Mouse (Mus musculus) heart, adult 2 months (tissue): ENCODE data around the gene Arhgap23.

Experiments
- CTCF ChIP-seq: fragments of 200-600 bp; IDR thresholded peaks from 2 replicates; pipeline ENCODE4 v1.8.1; 2022; ENCODE audit warnings: antibody characterized with exemption, mild to moderate bottlenecking, moderate library complexity
- POLR2A ChIP-seq: fragments of 200-500 bp; IDR thresholded peaks from 2 replicates; pipeline ENCODE4 v1.6.1; 2011; ENCODE audit warnings: mild to moderate bottlenecking, low read depth, low read length, control low read depth; ENCODE audit not compliant: insufficient read depth

- TF ChIP-seq CTCF (no peak), POLR2A (no peak)
Observed at GRCm38 (mm10) chr11:97540604-97541003, 125.3 kb downstream of the Arhgap23 start.
